Mouse (Mus musculus) megakaryocyte, adult 5-6 weeks (primary cell): ENCODE data around the gene 4930558K02Rik. TPM values are rescaled to one million over a fixed set of nuclear protein-coding genes. Genes with fewer than 3 reads are reported as not detected.

Experiments
- ATAC-seq: 2 replicates; pipeline ENCODE4 v1.8.0; 2016; ENCODE audit warnings: mild to moderate bottlenecking, inconsistent platforms; ENCODE audit not compliant: poor library complexity, severe bottlenecking
- total RNA-seq, 2 experiments: library from RNA; stranded (forward) in 1 of 2; stranded (reverse) in 1 of 2; fragments of 153-499, 151-499 nt in 1 of 2; fragments of 221-1000, 200-1000 nt in 1 of 2; gene quantifications; 2 replicates each; pipeline versions ENCODE4 v1.2.3 to v1.2.4; 2015 to 2017

4930558K02Rik gene
- total RNA-seq (2015), result not detected in 2 replicates
- not detected in 2 replicates for total RNA-seq (2017)

DNA sequence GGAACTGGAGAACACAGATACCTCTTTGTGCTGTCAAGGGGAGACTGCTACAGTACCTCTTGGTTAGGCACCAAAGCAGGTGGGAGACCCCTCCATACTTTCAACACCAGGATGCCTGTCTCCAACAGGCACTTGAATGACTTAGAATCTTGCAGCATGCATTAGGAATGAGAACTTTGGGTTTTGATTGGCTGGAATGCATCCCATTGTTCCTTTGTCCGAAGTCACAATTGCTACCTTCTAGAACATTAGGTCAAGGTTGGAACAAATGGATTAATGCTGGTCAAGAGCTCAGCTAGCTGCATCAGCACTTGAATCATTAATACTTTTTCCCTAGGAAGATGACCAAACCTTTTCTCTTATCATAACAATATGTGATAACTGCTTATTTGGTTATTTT, at the start of gene 4930558K02Rik:
Gene 4930558K02Rik (minus strand): TSS at position 101 of the 400 bp plus-strand sequence.
- no peak for ATAC-seq

DNA sequence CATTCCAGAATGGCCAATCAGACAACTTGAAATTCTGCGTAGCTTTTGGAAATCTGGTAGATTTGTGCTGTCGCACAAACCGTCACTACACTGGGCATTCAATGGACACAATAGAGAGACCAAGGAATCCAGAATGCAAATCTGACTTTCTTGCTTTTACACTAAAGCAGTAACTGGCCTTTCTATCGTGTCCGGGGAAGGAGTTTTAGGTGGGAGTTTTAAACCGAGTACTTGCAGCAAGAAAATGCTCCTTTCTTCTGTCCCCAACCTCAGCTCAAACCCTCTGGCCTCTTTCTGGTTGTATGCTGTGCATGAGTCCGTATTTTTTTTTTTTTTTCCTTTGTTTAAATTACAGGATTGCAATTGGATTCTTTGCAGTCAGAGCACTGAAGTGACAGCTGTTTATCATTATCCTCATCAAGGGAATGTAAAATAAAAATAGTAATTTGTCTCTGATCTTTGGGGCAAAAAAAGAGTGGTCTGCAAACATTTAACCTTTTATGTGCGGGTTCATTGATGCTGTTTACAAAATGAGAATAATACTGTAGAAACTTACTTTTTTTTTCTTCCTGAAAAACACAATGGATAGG, 44.3 kb upstream of the 4930558K02Rik start:
- no peak for ATAC-seq

DNA sequence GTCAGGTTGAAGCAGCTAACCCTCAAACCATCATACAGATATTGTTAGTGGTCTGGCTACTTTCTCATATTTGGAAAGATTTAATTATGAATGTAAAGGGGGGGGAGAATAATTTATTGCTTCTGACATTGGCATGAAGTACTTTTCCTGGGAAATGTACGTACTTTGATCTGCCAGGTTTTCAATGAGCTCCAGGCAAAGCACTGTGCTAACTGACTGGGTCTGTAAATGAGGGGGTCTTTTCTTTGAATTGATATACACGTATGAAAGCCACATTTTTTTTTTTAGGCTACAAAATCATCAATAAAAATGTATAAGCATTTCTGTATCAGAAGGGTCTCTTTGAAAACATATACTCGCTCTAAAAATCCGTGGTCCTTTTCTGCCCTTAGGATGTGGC, 41.3 kb upstream of the 4930558K02Rik start:
- ATAC-seq, result no peak

DNA sequence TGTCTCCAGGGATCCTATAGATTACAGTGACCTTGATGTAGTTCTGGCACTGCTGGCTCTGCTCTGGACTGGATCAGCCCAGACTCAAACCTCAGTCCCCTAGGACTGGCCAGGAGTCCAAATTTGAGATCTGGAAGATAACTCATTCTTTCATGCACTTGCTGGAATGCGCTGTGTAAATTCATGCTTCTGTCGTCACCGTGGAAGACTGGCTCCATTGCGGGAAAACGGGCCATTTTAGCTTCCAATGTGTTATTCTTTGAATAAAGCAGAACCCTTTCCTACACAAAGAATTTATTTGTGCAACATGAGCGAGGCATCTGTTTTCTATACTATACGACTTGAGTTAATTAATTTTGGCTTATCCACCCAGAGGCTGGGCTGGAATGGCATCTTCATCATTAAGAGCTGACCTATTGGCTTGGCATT, 40.9 kb upstream of the 4930558K02Rik start:
- ATAC-seq, result no peak

DNA sequence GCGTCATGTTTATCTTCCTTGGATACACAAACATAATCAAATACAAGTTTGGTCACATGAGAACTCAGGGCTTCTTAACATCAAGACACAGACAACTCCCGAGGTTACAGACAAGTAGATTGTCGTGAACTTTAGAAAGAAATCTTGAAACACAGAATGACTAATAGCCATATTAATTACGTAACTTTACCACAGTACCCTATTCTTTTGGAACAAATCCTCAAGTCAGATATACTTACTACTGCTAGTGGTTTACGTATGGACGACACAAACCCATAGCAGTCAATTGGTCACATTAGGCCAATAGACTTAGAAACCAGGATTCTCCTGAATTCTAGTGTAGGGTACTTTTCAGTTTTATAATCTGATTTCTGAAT, 39.2 kb upstream of the 4930558K02Rik start:
- ATAC-seq, result peak; percentile 64

DNA sequence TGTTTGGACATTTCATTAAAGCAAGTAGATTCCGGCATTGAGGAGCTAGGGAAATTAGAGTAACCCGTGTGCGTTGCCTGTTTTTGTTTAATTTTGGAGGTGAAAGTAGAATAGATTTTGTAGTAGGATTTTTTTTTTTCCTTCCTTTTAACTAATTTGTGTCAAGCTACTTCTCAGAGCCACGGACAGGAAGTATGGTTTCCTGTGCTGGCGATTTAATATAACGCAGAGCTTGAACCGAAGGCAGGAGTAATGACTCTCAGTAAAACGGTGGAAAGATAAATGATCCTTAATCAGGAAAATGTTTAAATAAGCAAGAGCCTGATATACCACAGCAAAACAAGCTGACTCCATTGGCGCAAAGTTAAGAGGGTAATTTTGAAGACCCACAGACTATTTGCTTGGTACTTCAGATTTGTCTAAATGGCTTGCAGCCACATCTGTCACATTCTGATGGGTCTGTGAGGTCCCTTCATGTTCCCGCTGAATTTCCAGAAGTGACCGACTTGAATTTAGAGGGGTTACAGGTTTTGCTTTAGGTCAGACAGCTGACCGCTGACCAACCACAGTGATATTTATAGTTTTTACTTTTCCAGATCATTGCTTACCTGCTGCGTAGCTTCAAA, 38.7 kb upstream of the 4930558K02Rik start:
- ATAC-seq, result peak; percentile 37; the same call in 1 of the 2 replicates

DNA sequence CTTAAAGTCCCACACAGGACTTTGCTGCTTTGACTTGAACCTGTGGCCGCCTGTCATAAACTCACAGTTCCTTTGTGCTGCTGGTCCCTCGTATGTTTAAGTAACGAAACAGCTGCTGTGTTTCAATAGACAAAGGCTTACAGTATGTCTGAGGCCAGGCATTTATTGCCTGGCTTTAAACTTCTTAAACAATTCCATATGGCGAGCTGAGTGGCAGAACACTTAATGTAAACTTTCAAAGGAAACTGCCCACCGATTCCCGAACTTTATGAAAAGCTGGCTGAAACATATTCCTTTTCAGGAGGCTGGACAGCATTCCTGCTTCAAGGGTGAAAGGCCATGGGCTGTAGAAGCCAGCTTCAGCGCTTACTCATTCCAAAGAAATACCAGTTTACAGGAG, 37.5 kb upstream of the 4930558K02Rik start:
- no peak for ATAC-seq

DNA sequence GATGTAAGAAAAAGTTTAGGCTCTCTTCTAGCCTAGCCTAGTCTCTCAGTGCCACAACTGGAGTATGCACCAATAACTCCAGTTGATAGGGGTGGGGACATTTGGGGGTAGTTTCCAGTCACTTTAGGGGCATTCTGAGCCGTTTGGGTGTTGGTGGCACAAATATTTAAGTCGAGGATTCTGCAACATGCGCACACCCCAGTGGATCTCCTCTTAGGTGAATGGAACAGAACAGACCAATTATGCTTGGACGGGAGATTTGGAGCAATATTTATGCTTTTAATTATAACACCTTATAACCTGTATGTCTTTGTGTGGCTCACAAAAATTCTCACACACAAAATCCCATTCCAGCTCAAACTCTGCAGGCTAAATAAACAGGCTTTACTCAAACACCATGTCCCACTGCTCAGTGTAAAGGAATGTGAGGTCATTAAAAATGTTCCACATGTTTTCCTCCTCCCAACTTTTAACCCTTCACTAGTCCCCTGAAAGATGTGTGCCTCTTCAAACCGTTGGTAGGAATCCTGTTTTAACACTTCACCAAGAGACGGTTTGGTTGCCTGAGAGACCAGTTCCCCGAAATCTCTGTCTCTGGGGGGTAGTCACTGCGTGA, 35.9 kb upstream of the 4930558K02Rik start:
- no peak for ATAC-seq

DNA sequence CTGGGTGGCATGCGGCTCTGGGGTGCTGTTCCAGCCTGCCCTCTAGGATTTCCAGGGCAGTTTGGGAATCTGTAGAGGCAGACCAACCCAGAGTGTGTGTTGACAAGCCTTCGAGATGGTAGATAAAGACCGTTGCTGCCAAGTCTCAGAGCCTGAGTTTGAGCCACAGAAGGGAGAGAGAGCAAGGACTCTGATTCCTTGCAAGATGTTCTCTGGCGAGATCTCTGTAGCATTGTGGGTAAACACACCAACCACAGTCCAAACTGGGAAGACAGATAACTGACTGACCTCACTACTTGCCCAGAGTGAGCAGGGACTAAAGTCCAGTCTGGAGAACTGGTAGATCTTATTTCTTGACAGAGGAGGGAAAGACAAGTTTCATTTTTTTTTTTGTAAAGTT, 34.1 kb upstream of the 4930558K02Rik start:
- ATAC-seq, result no peak

DNA sequence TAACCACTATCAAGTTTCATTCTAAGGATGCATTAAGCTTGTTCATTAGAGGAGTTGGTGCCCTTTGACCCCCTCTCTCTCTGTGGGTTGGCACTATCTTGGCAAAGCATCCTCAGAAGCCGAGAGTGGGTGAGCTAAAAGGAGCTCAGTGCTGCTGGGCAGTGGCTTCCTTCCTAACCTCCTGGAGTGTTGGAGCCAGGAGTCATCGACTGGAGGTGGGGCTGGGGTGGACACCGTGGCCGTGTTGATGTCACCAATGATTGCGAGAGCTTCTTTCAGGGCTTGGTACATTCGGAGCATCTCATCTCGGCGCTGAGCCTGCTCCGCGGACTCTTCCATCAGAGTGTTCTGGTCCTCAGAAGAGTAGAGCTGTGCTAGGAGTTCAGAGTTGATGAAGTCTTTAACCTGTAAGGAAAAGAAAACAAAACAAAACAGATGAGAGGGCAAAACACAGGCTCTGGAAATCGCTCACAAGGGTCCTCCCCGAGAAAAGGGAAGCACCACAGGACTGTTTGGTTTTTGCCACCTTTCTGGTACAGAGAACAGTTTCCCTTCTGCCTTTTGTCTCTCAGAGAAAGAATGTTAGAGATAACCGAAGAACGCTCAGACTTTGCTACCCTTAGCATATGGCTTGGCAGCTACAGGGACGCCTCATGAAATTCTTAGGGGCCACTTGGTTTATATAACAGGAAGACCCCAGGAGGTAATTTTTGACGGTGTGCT, 32.2 kb upstream of the 4930558K02Rik start:
- peak; percentile 74 for ATAC-seq

DNA sequence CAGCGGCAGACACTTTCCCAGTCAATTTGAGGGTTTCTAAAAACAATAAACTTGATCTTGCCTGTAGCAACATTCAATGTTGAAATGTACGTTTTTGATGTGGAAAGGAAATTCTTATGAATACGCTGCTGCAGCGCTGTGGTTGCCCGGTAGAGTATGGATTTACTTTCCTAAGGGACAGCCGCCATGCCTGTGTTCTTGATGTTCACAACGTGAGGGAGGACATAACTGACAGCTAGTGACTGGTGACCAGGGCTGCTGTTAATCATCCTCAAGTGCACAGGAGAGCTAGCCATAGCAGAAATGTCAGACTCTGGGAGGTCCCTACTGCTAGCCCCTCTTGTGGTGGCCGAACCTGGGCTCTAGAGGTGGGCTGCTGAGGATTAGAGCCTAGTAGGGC, 29.6 kb upstream of the 4930558K02Rik start:
- ATAC-seq, result no peak

DNA sequence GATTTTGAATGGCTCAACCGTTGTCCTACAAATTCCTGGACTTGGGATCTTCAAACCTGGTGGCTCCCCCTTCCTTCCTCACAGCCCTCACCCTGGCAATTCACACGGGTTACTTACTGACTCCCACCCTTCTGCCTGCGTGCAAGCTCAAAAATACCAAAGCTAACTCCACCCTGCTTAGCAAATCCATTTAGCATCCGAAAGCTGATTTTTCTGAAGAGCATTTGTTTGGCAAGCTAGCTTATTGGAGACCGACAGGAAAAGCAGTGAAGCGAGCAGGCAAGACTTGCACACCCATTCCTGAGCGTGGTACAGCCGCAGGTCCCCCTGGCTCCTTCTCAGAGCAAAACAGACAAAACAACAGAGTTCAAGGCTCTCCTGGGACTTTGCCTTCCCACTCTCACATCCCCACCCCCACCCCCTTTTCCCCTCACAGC, 29.2 kb upstream of the 4930558K02Rik start:
- no peak for ATAC-seq

DNA sequence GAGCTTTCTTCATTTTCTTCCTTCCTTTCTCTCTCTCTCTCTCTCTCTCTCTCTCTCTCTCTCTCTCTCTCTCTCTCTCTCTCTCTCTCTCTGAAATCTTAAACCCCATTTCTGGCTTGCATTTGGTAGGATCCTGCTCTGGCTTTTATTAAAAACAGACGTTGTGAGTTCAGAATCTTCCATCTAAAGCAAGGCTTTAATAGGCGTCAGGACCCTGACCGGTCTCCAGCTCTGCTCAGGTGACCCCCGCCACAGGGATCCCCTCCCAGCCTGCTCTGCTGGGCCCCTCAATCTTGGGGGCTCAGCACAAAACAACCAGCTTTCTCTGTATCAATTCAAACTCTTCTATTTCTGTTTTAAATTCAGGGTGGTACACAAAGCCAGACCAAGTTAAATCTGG, 28.8 kb upstream of the 4930558K02Rik start:
- ATAC-seq, result no peak

DNA sequence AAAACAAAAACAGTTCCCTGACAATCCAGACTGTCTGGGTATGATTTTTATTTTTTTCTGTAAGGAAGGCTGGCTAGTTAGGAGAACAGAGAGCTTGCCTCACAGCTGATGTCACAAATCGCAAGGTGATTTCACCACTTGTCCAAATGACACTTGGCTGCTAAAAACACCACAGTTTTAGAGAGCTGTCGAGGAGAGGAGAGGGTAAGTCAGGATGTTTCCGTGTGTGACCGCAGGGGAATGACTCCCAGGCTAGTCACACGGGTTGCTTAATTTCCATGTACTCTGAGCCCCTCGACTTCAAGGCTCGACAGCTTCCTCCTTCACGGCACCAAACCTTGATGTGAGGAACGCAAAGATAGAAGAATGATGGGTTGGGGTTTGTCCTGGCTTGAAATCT, 26.7 kb upstream of the 4930558K02Rik start:
- peak; percentile 66 for ATAC-seq

DNA sequence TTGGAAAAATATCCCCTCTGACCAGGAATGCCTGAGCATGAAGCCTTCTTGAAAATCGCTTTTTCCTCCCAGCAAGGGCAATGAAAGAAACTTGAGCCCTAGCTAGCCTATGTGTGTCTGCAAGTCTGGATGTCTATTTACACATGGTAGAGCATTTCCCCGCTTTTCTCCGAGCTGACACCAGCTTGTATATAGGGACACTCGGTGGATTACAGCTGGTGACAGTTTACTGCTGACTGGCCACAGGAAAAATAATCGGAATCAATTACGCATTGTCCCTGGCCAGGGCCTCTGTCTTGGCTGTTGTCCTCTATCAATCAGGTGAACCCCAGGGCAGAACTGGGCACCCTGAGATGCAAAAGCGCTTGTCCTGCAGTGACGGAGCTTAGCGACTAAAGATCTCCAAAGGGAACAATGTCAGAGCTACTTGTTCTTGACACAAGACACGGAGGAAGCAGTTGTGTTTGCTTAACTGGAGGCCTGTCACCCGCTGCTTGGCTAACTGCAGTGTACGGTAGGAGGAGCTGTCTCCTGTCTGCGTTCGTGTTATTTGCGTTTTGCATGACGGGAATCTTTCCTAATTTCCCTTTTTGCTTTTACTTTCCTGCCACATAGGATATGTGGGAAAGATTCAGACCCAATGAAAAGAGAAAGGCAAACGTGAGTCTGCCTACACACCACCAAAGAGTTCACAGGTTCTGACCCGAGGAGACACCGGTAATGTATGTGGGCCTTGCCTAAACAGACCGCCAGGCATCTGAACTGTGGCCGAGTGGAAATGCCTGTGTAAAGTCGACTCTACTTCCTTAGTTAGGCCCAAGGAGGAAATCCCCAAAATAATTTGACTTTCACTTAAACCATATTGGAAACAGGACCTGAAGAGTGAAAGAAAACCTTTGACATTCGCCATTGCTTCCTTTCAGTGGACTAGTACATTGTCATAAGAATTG, 25.7 kb upstream of the 4930558K02Rik start:
- ATAC-seq, result peak; percentile 81

DNA sequence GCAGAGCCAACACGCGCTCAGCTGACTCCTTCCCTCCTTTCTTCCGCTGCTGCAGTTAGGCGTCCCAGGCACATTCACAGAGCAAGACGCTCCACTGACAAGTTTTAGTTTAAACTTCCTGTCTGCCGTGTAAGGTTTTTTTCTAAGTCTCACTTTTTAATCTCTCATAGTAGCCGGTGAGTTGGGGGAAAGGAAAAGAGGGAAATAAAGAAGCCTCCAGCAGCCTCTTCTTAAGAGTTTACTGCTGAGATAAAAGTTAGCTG, 25.0 kb upstream of the 4930558K02Rik start:
- no peak for ATAC-seq

DNA sequence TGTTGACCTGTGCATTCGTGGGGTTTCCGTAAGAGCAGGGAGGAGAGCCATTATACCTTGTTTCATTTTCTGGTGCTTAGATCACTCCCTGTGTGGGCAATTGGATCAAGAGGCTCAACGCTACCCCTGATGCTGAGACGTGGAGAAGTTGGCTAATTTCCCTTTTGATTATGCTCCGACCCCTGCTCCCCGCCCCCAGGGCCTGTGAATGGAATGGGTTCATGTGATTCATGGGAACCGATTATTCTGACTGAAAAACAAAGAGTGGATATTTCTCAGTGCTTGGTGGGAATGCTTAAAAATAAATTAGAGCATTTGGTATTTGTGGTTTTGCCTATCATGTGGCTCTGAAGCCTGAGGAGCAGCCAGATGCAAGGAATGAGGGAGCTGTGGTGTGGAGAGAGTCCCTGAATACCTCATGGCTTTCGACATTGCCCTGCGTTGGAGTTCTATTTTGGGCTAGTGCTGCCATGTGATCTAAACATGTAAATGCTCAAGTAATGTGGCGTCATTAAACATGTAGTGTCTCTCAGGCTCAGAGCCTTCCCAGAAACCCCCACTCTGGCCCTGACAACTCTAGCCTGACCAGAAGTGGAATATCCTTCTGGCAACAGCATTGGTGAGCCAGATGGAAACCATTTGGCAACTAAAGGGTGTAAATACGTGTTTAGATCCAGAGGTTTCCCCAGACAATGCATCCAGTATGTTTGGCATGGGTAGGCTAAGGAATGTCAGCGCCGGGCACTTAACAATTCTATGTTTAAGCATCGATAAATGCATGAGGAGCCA, 24.5 kb upstream of the 4930558K02Rik start:
- ATAC-seq, result no peak

DNA sequence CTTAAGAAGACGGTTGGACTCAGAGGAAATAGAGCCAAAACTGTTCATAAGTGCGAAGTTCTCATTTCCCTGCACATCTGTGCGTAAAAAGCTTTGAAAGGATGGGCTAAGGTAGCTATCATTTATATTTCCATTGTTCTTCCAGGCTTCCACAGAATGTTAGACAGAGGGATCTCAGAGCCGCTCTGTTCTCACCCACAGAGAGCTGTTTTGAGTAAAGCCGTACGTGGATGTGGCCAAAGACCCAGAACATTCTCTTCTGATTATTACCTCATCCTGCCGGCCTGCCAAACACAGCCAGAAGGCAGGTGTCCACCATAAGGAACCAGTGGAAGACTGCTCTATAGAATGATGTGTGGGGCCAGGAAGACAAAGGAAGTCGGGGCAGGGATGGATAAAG, 21.9 kb upstream of the 4930558K02Rik start:
- ATAC-seq, result no peak

DNA sequence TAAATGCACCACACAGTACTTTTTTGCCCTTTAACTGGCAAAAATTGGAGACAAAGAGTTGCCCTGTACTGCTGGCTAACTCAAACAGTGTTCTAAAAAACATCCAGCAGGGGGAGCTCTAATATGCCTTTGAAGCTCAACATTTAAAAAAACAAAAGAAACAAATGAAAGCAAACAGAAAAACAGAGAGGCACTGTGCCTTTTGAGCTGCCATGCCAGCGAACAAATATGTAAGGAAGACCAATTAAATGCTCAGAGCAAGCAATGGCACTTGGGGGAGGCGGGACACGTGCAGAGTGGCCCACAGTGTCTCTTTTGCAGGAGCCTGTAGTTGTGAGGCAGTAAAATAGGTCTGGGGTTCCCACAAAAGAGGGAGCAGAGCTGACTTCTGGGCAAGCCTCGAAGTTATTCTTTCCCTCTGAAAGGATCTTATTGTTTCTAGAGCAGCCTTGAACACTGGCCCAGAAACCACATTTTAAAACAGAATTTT, 20.5 kb upstream of the 4930558K02Rik start:
- ATAC-seq, result peak; percentile 59

DNA sequence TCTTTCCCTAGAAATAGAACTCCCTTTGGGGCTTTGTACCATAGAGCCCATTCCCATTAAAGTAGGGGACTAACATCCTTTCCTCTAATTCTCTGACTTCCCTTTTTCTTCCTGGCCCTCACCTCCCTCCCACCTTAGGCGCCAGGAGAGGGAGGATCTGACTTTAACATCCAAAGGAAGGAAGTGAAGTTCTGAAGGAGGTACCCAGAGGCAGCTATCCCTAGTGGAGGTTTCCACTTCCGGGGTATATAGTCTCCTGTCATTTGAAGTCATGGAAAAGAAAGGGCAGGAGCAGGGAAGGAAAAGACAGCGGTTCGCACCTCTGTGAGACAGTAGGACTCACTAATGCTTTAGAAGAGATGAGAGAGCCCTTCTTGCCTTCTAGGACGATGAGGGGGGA, 19.9 kb upstream of the 4930558K02Rik start:
- ATAC-seq, result peak; percentile 53
